Mouse (Mus musculus) lung, embryonic 14.5 days (tissue): ENCODE measurements at regions not wholly inside any gene's neighbourhood (a gene's known extent, or its start where the extent isn't known, plus 50 kb on each side); places are given as distances from the start of the nearest gene placed in this dataset.

Source experiments
- ATAC-seq: fragments of 200-750 bp; cut with Nextera tagmentation; 2 replicates; pipeline ENCODE4 v1.8.0; 2017; ENCODE audit warnings: mild to moderate bottlenecking, moderate TSS enrichment, moderate library complexity; ENCODE audit not compliant: insufficient read depth
- DNase-seq: peaks from one replicate; pipeline ENCODE4 v3.0.0-alpha.2; 2015
- H3K27ac ChIP-seq: fragments of 300-500 bp; sonication (generic); 2 replicates; pipeline ENCODE4 v1.5.1; 2014; ENCODE audit warnings: low read depth, mild to moderate bottlenecking, moderate library complexity
- H3K27me3 ChIP-seq: fragments of 300-500 bp; sonication (generic); 2 replicates; pipeline ENCODE4 v1.6.1; 2014; ENCODE audit warnings: low read length, control low read depth; ENCODE audit not compliant: insufficient read depth
- H3K36me3 ChIP-seq: fragments of 300-500 bp; sonication (generic); 2 replicates; pipeline ENCODE4 v1.6.1; 2014; ENCODE audit warnings: control low read depth; ENCODE audit not compliant: insufficient read depth
- H3K4me1 ChIP-seq: fragments of 300-500 bp; sonication (generic); 2 replicates; pipeline ENCODE4 v1.6.1; 2014; ENCODE audit warnings: antibody characterized with exemption, control low read depth; ENCODE audit not compliant: insufficient read depth
- H3K4me2 ChIP-seq: fragments of 300-500 bp; sonication (generic); 2 replicates; pipeline ENCODE4 v1.6.1; 2014; ENCODE audit warnings: mild to moderate bottlenecking
- H3K4me3 ChIP-seq: fragments of 300-500 bp; sonication (generic); 2 replicates; pipeline ENCODE4 v1.5.1; 2014; ENCODE audit warnings: low read depth, low read length
- H3K9ac ChIP-seq: fragments of 300-500 bp; sonication (generic); 2 replicates; pipeline ENCODE4 v1.6.1; 2014
- H3K9me3 ChIP-seq: fragments of 300-500 bp; sonication (generic); 2 replicates; pipeline ENCODE4 v1.6.1; 2016; ENCODE audit warnings: low read depth, low read length, control low read depth
- CTCF ChIP-seq: IDR thresholded peaks from 2 replicates; pipeline ENCODE4 v1.5.1; 2016; ENCODE audit warnings: antibody characterized with exemption, low read depth
- WGBS: fragments of 180-500 bp; shearing (Covaris S2); extraction: QIAGEN DNeasy Blood & Tissue Kit; methylation state at CpG from one replicate; pipeline ENCODE4 v1.1.7; 2014; 5-methylcytosine and 5-hydroxymethylcytosine counted together

GRCm38 (mm10) chr8:44656031-44656430 lies 279.2 kb upstream of the Fat1 start:
- Histone ChIP-seq H3K27ac (peak overlapping the region; percentile 9), H3K9me3 (no peaks in the 10 kb centered on the region), H3K4me2 (no peak overlapping the region), H3K27me3 (no peaks in the 10 kb centered on the region), H3K36me3 (no peaks in the 10 kb centered on the region), H3K9ac (no peak overlapping the region), H3K4me3 (no peak overlapping the region), H3K4me1 (no peaks in the 10 kb centered on the region)
- ATAC-seq (peak; percentile 35; the same call in 1 of the 2 replicates), DNase-seq (peak; percentile 45)
- TF ChIP-seq CTCF: no peak

- 56% methylated on average over 4 of the region's 4 CpGs for WGBS
- H3K9ac ChIP-seq: no peak overlapping the region
- ATAC-seq (peak; percentile 80; the same call in 1 of the 2 replicates), DNase-seq (peak; percentile 31)
- H3K36me3 ChIP-seq: no peaks in the 10 kb centered on the region
- no peaks in the 10 kb centered on the region for H3K4me1 ChIP-seq
- no peaks in the 10 kb centered on the region for H3K9me3 ChIP-seq
- H3K4me2 ChIP-seq: no peak overlapping the region
- TF ChIP-seq CTCF: no peak
- H3K27me3 ChIP-seq: no peaks in the 10 kb centered on the region
- peak overlapping the region; percentile 9 for H3K27ac ChIP-seq
- no peak overlapping the region for H3K4me3 ChIP-seq
Observed at GRCm38 (mm10) chr8:44656470-44656869, 278.8 kb upstream of the Fat1 start.

- no peaks in the 10 kb centered on the region for H3K9me3 ChIP-seq
- 60% methylated on average over 2 of the region's 2 CpGs for WGBS
- no peak overlapping the region for H3K27ac ChIP-seq
- TF ChIP-seq CTCF: no peak
- H3K27me3 ChIP-seq: no peaks in the 10 kb centered on the region
- H3K4me3 ChIP-seq: no peak overlapping the region
- H3K4me1 ChIP-seq: no peaks in the 10 kb centered on the region
- no peak overlapping the region for H3K9ac ChIP-seq
- H3K36me3 ChIP-seq: no peaks in the 10 kb centered on the region
- DNase-seq (no peak), ATAC-seq (no peak)
- no peak overlapping the region for H3K4me2 ChIP-seq
Observed at GRCm38 (mm10) chr8:44661696-44662095, 273.6 kb upstream of the Fat1 start.

GRCm38 (mm10) chr8:44687126-44687525 lies 248.1 kb upstream of the Fat1 start:
- WGBS: 80% methylated on average over 9 of the region's 9 CpGs
- no peak overlapping the region for H3K9ac ChIP-seq
- no peak for TF ChIP-seq CTCF
- H3K9me3 ChIP-seq: no peaks in the 10 kb centered on the region
- no peak for DNase-seq
- no peak overlapping the region for H3K4me2 ChIP-seq
- no peak; the same call in 1 of the 2 replicates for ATAC-seq
- H3K4me1 ChIP-seq: no peaks in the 10 kb centered on the region
- H3K36me3 ChIP-seq: no peaks in the 10 kb centered on the region
- H3K27ac ChIP-seq: no peak overlapping the region
- H3K27me3 ChIP-seq: no peaks in the 10 kb centered on the region
- no peak overlapping the region for H3K4me3 ChIP-seq

GRCm38 (mm10) chr8:44689837-44690592 lies 245.2 kb upstream of the Fat1 start:
- TF ChIP-seq CTCF: no peak
- WGBS: 81% methylated on average over 9 of the region's 9 CpGs

GRCm38 (mm10) chr8:44690593-44690950 lies 244.7 kb upstream of the Fat1 start:
- H3K9me3 ChIP-seq: no peaks in the 10 kb centered on the region
- ATAC-seq (no peak), DNase-seq (no peak)
- H3K4me2 ChIP-seq: no peak overlapping the region
- 0 out of 2 replicates have a peak, but pooled peaks cover 3% of the 10 kb centered on the region for H3K27me3 ChIP-seq
- peak overlapping the region; percentile 13; the same call in 1 of the 2 replicates for H3K27ac ChIP-seq
- no peak overlapping the region for H3K4me3 ChIP-seq
- 0 out of 2 replicates have a peak, but pooled peaks cover 7% of the 10 kb centered on the region for H3K4me1 ChIP-seq
- 41% methylated on average over 4 of the region's 4 CpGs for WGBS
- no peaks in the 10 kb centered on the region for H3K36me3 ChIP-seq
- TF ChIP-seq CTCF: no peak
- no peak overlapping the region for H3K9ac ChIP-seq

More at GRCm38 (mm10) chr8:44689837-44690592, 245.2 kb upstream of the Fat1 start:
- no peak for DNase-seq
- Histone ChIP-seq H3K9ac (no peak overlapping the region), H3K27ac (no peak overlapping the region), H3K27me3 (0 out of 2 replicates have a peak, but pooled peaks cover 3% of the 10 kb centered on the region), H3K36me3 (no peaks in the 10 kb centered on the region), H3K4me3 (no peak overlapping the region), H3K9me3 (no peaks in the 10 kb centered on the region), H3K4me1 (0 out of 2 replicates have a peak, but pooled peaks cover 7% of the 10 kb centered on the region), H3K4me2 (no peak overlapping the region)
- ATAC-seq: no peak

GRCm38 (mm10) chr8:44691140-44691539 lies 244.1 kb upstream of the Fat1 start:
- H3K4me3 ChIP-seq: no peak overlapping the region
- H3K4me1 ChIP-seq: peaks cover 12% of the 10 kb centered on the region; the same call in 1 of the 2 replicates
- no peak overlapping the region for H3K4me2 ChIP-seq
- peak; percentile 60 for ATAC-seq
- DNase-seq: peak; percentile 66
- H3K9ac ChIP-seq: no peak overlapping the region
- no peak for TF ChIP-seq CTCF
- no peaks in the 10 kb centered on the region for H3K36me3 ChIP-seq
- no peak overlapping the region; the same call in 1 of the 2 replicates for H3K27ac ChIP-seq
- H3K27me3 ChIP-seq: 0 out of 2 replicates have a peak, but pooled peaks cover 3% of the 10 kb centered on the region
- H3K9me3 ChIP-seq: no peaks in the 10 kb centered on the region
- WGBS: 17% methylated on average over 7 of the region's 7 CpGs
